Mouse (Mus musculus): ENCODE results near the gene Clca3a2. TPM values are rescaled to one million over a fixed set of nuclear protein-coding genes. Genes with fewer than 3 reads are reported as not detected.
A peak's percentile ranks its signal among the peaks of the same experiment; 100 is the strongest.
"Not testable (repeated sequence)": the region's sequence is repeated elsewhere in the genome, so short reads cannot be mapped to it uniquely, and the experiment has no call there.

Clca3a2 gene
- polyA plus RNA-seq (2016; fragmentation: Nextera tagmentation; extraction: Ambion mirVana) = not detected in 2 replicates

DNA sequence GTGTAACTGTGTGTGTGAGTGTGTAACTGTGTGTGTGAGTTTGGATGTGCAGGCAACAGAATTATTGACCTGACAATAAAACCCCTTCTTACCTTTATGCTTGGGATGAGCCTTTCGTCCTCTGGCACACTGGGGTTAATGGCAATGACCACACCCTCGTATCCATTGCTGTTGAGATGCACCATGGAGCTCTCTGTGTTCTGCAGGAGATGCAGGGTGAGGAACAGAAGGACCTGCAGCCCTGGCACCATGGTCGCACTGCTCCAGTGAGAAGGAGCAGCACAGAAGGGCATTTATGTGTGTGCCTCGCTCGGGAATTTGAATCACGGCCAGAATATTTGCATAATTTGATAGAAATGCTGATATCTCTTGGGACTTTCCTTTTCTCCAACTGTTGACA, at the start of gene Clca3a2:
Clca3a2 (minus strand) TSS at position 276 of the 400 bp plus-strand sequence.
- not testable (repeated sequence) for H3K4me1 ChIP-seq; H3K9ac ChIP-seq; H3K4me2 ChIP-seq (replicated peaks); H3K4me3 ChIP-seq; H3K36me3 ChIP-seq; H3K9me3 ChIP-seq; H3K27me3 ChIP-seq (replicated peaks); H3K27ac ChIP-seq; ATAC-seq (ENCODE audit: low FRiP score, low read depth)
- 78% methylated on average over 6 of the region's 6 CpGs for WGBS

DNA sequence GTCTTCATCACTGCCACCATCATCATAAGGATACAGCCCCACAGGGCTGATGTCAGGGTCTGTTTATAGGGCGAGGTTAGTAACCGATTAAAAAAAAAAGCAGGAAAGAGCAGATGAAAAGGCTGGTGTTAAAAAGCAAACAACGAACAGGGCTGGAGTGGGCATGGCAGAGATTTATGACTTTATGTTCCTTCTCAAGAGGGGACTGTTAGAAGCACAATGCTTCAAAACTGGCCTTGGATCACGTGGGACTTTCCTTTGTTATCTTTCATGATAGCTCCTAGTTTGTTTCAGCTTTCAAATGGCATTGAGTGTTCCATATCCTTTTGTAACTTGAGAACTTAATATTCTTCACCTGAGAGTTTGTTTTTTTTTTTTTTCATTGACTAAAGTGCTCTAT, 30.3 kb upstream of the Clca3a2 start:
- no peak for ATAC-seq (ENCODE audit: low FRiP score, low read depth)
- WGBS = 24% methylated on average over 4 of the region's 4 CpGs

DNA sequence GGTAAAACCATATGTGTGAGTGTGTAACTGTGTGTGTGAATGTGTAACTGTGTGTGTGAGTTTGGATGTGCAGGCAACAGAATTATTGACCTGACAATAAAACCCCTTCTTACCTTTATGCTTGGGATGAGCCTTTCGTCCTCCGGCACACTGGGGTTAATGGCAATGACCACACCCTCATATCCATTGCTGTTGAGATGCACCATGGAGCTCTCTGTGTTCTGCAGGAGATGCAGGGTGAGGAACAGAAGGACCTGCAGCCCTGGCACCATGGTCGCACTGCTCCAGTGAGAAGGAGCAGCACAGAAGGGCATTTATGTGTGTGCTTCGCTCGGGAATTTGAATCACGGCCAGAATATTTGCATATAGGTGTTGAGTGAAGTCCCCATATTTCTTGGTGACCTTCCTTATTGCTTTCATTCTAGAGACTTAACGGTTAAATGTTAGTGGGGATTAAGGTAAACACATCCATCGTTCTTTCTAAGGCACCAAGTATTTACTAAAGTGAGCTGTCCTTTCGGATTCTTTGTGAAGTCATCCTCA, 29.8 kb upstream of the Clca3a2 start, which contains the start of gene Clca3b:
Clca3b (minus strand) TSS at position 344 of the 543 bp plus-strand sequence.
- H3K4me1 ChIP-seq; ATAC-seq (ENCODE audit: low FRiP score, low read depth): not testable (repeated sequence)
- WGBS = 86% methylated on average over 9 of the region's 9 CpGs

More for the DNA sequence above, 30.3 kb upstream of the Clca3a2 start:
- no peaks in the 10 kb centered on the region for H3K4me1 ChIP-seq
- H3K27ac ChIP-seq = no peak overlapping the region
- no peak overlapping the region for H3K4me2 ChIP-seq (replicated peaks)
- H3K36me3 ChIP-seq = no peaks in the 10 kb centered on the region
- no peaks in the 10 kb centered on the region for H3K27me3 ChIP-seq (replicated peaks)
- no peaks in the 10 kb centered on the region for H3K9me3 ChIP-seq
- no peak overlapping the region for H3K4me3 ChIP-seq
- no peak overlapping the region for H3K9ac ChIP-seq

DNA sequence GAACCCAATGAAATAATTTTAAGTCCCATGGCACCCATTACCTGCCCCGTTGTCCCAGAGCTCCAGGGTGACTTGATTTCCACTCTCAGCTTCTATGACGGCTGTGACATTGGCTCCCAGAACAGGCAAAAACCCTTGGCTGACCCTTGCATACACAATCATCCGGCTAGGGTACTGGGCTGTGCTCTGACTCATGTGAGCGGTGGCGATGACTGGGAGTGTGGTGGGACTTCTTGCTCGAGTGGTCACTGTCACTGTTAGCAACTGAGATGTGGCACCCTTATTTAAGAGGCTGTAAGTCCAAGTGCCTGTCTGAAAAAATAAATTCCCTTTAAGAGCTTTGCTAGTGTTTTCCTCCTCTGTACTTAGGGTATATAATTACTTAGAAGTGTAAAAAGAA, 8.0 kb upstream of the Clca3a2 start:
- Histone ChIP-seq H3K9me3 (no peaks in the 10 kb centered on the region), H3K9ac (no peak overlapping the region), H3K27ac (no peak overlapping the region), H3K4me2 (replicated peaks) (no peak overlapping the region), H3K4me3 (no peak overlapping the region), H3K4me1 (no peaks in the 10 kb centered on the region), H3K27me3 (replicated peaks) (no peaks in the 10 kb centered on the region), H3K36me3 (no peaks in the 10 kb centered on the region)
- no peak for ATAC-seq (ENCODE audit: low FRiP score, low read depth)
- WGBS = 87% methylated on average over 6 of the region's 6 CpGs

More for the DNA sequence above, 29.8 kb upstream of the Clca3a2 start, which contains the start of gene Clca3b:
- H3K4me3 ChIP-seq; H3K9me3 ChIP-seq; H3K27ac ChIP-seq; H3K36me3 ChIP-seq; H3K27me3 ChIP-seq (replicated peaks); H3K9ac ChIP-seq; H3K4me2 ChIP-seq (replicated peaks): not testable (repeated sequence)

DNA sequence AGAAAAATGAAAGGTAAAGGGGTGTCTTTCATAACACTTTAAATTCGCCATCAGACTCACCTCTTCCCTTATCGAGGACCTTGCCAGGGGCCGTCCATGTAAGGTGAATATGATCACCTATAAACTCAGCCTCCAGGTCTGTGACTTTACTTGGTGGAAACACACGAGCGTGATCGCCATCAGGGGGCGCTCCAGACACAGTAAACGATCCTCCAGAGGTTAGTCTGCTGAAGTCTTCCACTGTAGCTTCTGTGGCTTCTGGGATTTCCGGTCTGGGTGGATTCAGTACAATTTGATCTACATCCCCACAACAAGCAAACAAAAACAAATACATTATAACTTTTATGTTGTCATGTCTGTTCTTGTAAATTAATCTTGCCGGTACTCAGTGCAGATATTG, 5.9 kb upstream of the Clca3a2 start:
- H3K4me3 ChIP-seq = no peak overlapping the region
- no peak overlapping the region for H3K4me2 ChIP-seq (replicated peaks)
- no peaks in the 10 kb centered on the region for H3K9me3 ChIP-seq
- no peak overlapping the region for H3K27ac ChIP-seq
- no peak overlapping the region for H3K9ac ChIP-seq
- no peaks in the 10 kb centered on the region for H3K27me3 ChIP-seq (replicated peaks)
- peak; percentile 77 for ATAC-seq (ENCODE audit: low FRiP score, low read depth)
- WGBS = 21% methylated on average over 10 of the region's 10 CpGs
- no peaks in the 10 kb centered on the region for H3K4me1 ChIP-seq
- H3K36me3 ChIP-seq = no peaks in the 10 kb centered on the region

DNA sequence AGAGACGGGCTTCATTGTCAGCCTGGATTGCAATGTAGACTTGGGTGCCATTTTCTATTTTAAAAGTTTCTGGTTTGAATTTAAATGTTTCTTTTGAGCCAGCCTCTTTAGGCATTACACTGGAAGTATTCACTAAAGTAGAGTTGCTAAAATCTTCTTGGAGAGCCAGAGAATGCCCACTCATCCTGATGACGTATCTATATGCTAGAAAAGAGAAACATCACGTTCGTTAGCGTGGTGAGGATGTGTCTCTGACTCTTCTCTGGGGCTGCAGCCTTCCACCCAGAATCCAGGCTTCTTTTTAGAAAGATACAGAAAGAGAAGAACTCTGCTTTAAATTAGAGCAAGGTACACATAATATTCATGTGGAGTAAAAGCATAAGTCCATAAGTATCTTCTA, 4.0 kb upstream of the Clca3a2 start:
- Histone ChIP-seq H3K4me3 (no peak overlapping the region), H3K36me3 (no peaks in the 10 kb centered on the region), H3K27me3 (replicated peaks) (no peaks in the 10 kb centered on the region), H3K4me2 (replicated peaks) (no peak overlapping the region), H3K4me1 (no peaks in the 10 kb centered on the region), H3K9ac (no peak overlapping the region), H3K27ac (no peak overlapping the region), H3K9me3 (no peaks in the 10 kb centered on the region)
- no peak for ATAC-seq (ENCODE audit: low FRiP score, low read depth)
- 80% methylated on average over 5 of the region's 5 CpGs for WGBS

DNA sequence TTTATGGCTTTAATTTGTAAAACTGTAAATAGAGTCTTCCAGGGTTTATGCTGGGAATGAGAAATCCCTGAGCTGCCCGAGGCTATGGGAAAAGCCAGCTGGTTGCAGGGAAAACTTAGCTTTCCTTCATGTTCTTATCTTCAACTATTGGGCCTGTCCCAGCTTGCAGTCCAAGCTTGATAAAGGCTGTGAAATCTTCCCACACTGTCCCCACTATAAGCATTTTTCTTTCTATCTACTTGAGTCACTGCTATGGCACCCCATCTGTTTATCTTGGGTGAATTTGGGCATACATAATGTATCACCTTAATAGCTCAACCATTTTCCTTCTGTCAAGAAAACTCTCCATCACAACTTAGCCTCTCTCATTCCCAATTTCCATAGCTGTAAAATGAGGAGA, 1.3 kb upstream of the Clca3a2 start:
- Histone ChIP-seq H3K9me3 (no peaks in the 10 kb centered on the region), H3K4me1 (no peaks in the 10 kb centered on the region), H3K4me3 (no peak overlapping the region), H3K36me3 (no peaks in the 10 kb centered on the region), H3K9ac (no peak overlapping the region), H3K27me3 (replicated peaks) (no peaks in the 10 kb centered on the region), H3K27ac (no peak overlapping the region), H3K4me2 (replicated peaks) (no peak overlapping the region)
- no peak for ATAC-seq (ENCODE audit: low FRiP score, low read depth)
- 67% methylated on average over 1 of the region's 1 CpGs for whole genome bisulfite sequencing

DNA sequence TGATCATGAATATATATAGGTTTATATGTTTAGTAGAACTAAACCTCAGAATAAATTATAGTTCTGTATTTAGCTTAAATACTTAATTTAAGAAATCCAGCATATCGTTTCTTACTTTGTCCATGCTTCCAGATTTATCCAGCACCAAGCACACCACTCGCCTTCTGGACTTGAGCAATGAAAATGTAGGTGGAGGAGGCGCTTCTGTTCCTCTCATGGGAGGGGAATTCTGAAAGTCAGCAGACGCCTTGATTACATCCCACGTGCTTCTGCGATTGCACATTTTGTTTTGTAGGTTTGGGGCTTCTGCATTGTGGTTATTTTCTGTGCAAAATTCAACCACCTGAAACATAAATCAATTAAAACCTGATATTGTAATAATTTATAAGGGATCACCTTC, 6.0 kb downstream of the Clca3a2 start:
- not testable (repeated sequence) for H3K4me1 ChIP-seq; H3K9me3 ChIP-seq; H3K9ac ChIP-seq; H3K27ac ChIP-seq; ATAC-seq (ENCODE audit: low FRiP score, low read depth); H3K4me3 ChIP-seq; H3K27me3 ChIP-seq (replicated peaks); H3K36me3 ChIP-seq; H3K4me2 ChIP-seq (replicated peaks)
- 92% methylated on average over 6 of the region's 6 CpGs for WGBS

DNA sequence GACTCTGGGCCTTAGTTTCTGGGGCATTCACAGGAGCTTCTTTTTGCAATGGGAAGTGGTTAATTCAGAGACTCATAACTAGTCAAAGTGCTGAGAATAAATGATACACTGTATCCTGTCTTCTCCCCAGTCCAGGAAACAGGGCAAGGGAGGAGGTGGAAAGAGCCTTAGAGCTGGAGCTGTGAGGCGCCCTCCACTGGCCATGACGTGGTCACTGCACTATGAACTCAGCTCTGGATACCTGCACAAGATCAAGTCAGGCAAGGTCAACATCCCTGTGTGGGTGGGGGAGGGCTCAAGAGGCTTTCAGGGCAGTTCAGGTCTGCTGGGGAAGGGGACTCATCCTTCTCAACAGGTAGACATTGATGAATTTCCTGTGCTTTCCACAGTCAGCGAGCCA, 7.5 kb downstream of the Clca3a2 start:
- Histone ChIP-seq H3K27ac (no peak overlapping the region), H3K9me3 (no peaks in the 10 kb centered on the region), H3K4me1 (no peaks in the 10 kb centered on the region), H3K4me2 (replicated peaks) (no peak overlapping the region), H3K4me3 (no peak overlapping the region), H3K9ac (no peak overlapping the region), H3K27me3 (replicated peaks) (no peaks in the 10 kb centered on the region), H3K36me3 (no peaks in the 10 kb centered on the region)
- no peak for ATAC-seq (ENCODE audit: low FRiP score, low read depth)
- WGBS = 38% methylated on average over 3 of the region's 3 CpGs

DNA sequence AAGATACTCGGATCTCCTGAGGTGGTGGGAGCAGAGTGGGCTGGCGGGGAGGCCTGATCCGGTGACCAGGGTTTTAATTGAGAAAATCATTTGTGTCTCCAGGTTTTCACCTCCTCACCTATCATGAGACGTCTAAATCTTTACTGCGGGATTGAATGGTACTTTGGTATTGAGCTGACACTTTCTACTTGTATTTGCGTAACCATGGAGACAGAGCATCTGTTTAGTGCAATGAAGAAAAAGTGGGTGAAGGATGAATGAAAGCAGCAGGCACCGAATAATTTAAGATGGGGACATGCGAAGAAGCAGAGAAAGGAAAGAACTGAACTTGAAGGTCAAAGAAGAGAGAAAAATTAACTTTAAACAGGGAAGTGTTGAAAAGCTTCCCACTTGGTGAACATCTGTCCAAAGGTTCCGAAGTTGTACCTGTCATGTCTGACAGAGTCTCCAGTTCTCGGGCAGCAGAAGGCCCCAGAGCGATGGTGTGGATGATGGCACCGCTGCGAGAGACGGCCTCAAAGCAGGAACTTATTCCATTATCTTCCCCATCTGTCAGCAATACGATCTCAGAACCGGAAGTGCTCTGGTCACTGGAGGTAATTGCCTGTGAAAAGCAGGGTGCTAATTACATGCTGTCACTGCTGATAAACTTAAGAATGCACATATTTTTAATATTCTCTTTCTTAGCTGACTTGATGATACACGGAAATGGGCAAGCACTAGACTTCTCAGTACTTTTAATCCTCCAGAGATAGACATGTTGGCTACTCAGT, 11.0 kb downstream of the Clca3a2 start:
- H3K4me3 ChIP-seq; H3K27me3 ChIP-seq (replicated peaks); H3K4me2 ChIP-seq (replicated peaks); H3K9me3 ChIP-seq; H3K27ac ChIP-seq; H3K9ac ChIP-seq; H3K36me3 ChIP-seq; H3K4me1 ChIP-seq: not testable (repeated sequence)
- peak; percentile 44; the same call in 1 of the 2 replicates for ATAC-seq (ENCODE audit: low FRiP score, low read depth)
- 68% methylated on average over 16 of the region's 17 CpGs for WGBS

DNA sequence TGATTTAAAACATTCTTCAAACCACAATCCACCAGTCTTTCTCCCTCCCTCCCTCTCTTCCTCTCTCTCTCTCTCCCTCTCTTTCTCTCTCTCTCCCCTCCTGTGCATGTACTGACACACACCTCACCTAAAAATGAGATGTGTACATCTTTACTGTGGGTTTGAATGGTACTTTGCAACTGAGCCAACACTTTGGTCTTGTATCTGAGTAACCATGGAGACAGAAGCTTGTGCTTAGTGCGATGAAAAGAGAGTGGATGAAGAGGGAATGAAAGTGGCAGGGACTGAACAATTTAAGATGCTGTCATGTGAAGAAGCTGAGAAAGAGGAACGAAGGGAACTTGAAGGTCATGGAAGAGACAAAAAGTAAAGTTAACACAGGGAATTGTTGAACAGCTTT, 12.7 kb downstream of the Clca3a2 start:
- ATAC-seq (ENCODE audit: low FRiP score, low read depth); H3K27ac ChIP-seq; H3K4me1 ChIP-seq; H3K9ac ChIP-seq; H3K27me3 ChIP-seq (replicated peaks); H3K36me3 ChIP-seq; H3K4me3 ChIP-seq; H3K9me3 ChIP-seq; H3K4me2 ChIP-seq (replicated peaks): not testable (repeated sequence)
- 64% methylated on average over 2 of the region's 2 CpGs for WGBS

DNA sequence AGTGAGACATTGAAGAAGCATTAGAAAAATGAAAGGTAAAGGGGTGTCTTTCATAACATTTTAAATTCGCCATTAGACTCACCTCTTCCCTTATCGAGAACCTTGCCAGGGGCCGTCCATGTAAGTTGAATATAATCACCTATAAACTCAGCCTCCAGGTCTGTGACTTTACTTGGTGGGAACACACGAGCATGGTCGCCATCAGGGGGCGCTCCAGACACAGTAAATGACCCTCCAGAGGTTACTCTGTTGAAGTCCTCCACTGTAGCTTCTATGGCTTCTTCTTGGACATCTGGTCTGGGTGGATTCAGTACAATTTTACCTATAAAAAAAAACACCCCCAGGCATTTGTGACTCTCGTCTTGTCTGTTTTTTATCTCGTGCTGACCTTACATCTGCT, 17.4 kb downstream of the Clca3a2 start:
- Histone ChIP-seq H3K27ac (no peak overlapping the region), H3K4me3 (no peak overlapping the region), H3K36me3 (no peaks in the 10 kb centered on the region), H3K9ac (no peak overlapping the region), H3K4me2 (replicated peaks) (no peak overlapping the region), H3K4me1 (no peaks in the 10 kb centered on the region), H3K27me3 (replicated peaks) (no peaks in the 10 kb centered on the region), H3K9me3 (no peaks in the 10 kb centered on the region)
- WGBS = 35% methylated on average over 8 of the region's 8 CpGs
- ATAC-seq (ENCODE audit: low FRiP score, low read depth) = no peak
